ENCODE assay signal across 10 mouse cellular contexts in genomic region chr14:80138991-80139791, GRCm38 (mm10).
DNase-seq lines count a peak whose midpoint lies in the region; ATAC-seq and TF ChIP-seq lines count a peak whose summit lies in the region.
"Had no signal": no experiment of that assay in that cellular context is flagged by ENCODE, and none has a peak within 500 bp of the region (broad histone marks: within the 10 kb centered on the region; RNA-seq: fewer than 3 reads in every experiment).

No protein-coding gene starts in this region.

- H3K27me3 ChIP-seq in forebrain, embryonic 11.5 days (ENCODE audit: control insufficient read depth, insufficient read depth, low read length): no peaks in the 10 kb centered on the region
- H3K27me3 ChIP-seq in hindbrain, embryonic 16.5 days (replicated peaks; ENCODE audit: control insufficient read depth, insufficient read depth, low read length): no peaks in the 10 kb centered on the region
- no peaks in the 10 kb centered on the region for H3K27me3 ChIP-seq in neural tube, embryonic 12.5 days (replicated peaks)
- H3K27me3 ChIP-seq in cerebellum, adult 2 months (ENCODE audit: control insufficient read depth, insufficient read depth, low read length): no peaks in the 10 kb centered on the region
- H3K27me3 ChIP-seq: liver, embryonic 12.5 days had no signal

- peak overlapping the region; percentile 24; the same call in 1 of the 2 replicates for H3K4me2 ChIP-seq in forebrain, embryonic 11.5 days (ENCODE audit: low read depth, low read length, severe bottlenecking)
- no peak overlapping the region for H3K4me2 ChIP-seq in hindbrain, embryonic 16.5 days (ENCODE audit: low read length)
- 0 out of 2 replicates have a peak overlapping the region, but pooled peaks have one; percentile 24 for H3K4me2 ChIP-seq in neural tube, embryonic 12.5 days (replicated peaks)
- H3K4me2 ChIP-seq: liver, embryonic 12.5 days had no signal

- no peak for TF ChIP-seq CTCF in cerebellum, adult 2 months (IDR thresholded peaks at IDR 0.05; ENCODE audit: borderline replicate concordance, insufficient read depth, low read depth, low read length)

- peaks cover 15% of the 10 kb centered on the region; the same call in 1 of the 2 replicates for H3K4me1 ChIP-seq in forebrain, embryonic 11.5 days (replicated peaks; ENCODE audit: control insufficient read depth, insufficient read depth, low read length)
- H3K4me1 ChIP-seq in hindbrain, embryonic 16.5 days (ENCODE audit: control insufficient read depth, insufficient read depth, low read depth, low read length): peaks cover 9% of the 10 kb centered on the region
- H3K4me1 ChIP-seq in neural tube, embryonic 12.5 days: peaks cover 14% of the 10 kb centered on the region
- H3K4me1 ChIP-seq in cerebellum, adult 2 months (ENCODE audit: control insufficient read depth, insufficient read depth, low read length): no peaks in the 10 kb centered on the region
- H3K4me1 ChIP-seq: liver, embryonic 12.5 days had no signal

- TF ChIP-seq POLR2A in cerebellum, adult 2 months (IDR thresholded peaks at IDR 0.05; ENCODE audit: borderline replicate concordance, insufficient read depth, low read length): no peak

- H3K36me3 ChIP-seq in forebrain, embryonic 11.5 days (ENCODE audit: control insufficient read depth, insufficient read depth, low read length): no peaks in the 10 kb centered on the region
- H3K36me3 ChIP-seq in hindbrain, embryonic 16.5 days (ENCODE audit: control insufficient read depth, insufficient read depth, low read length): no peaks in the 10 kb centered on the region
- no peaks in the 10 kb centered on the region for H3K36me3 ChIP-seq in neural tube, embryonic 12.5 days
- H3K36me3 ChIP-seq: liver, embryonic 12.5 days had no signal

- H3K27ac ChIP-seq in forebrain, embryonic 11.5 days (ENCODE audit: low read depth, low read length): peak overlapping the region; percentile 68
- H3K27ac ChIP-seq in hindbrain, embryonic 16.5 days (ENCODE audit: low read depth, low read length): peak overlapping the region; percentile 55; the same call in 1 of the 2 replicates
- no peak overlapping the region for H3K27ac ChIP-seq in neural tube, embryonic 12.5 days
- no peak overlapping the region for H3K27ac ChIP-seq in cerebellum, adult 2 months (ENCODE audit: insufficient read depth, low read length)
- H3K27ac ChIP-seq: liver, embryonic 12.5 days; stomach, postnatal 0 days had no signal

- H3K4me3 ChIP-seq in forebrain, embryonic 11.5 days (ENCODE audit: low read depth, low read length): no peak overlapping the region
- no peak overlapping the region for H3K4me3 ChIP-seq in hindbrain, embryonic 16.5 days (ENCODE audit: low read length)
- H3K4me3 ChIP-seq in neural tube, embryonic 12.5 days: no peak overlapping the region
- no peak overlapping the region for H3K4me3 ChIP-seq in cerebellum, adult 2 months (replicated peaks; ENCODE audit: insufficient read depth, low read depth, low read length)
- H3K4me3 ChIP-seq: liver, embryonic 12.5 days had no signal

- ATAC-seq in forebrain, embryonic 11.5 days (replicated peaks; ENCODE audit: low FRiP score): peak; percentile 76
- ATAC-seq in hindbrain, embryonic 16.5 days: peak; percentile 74
- ATAC-seq in neural tube, embryonic 12.5 days (ENCODE audit: low FRiP score, low read depth): peak; percentile 60
- ATAC-seq: liver, embryonic 12.5 days had no signal

- H3K9me3 ChIP-seq in forebrain, embryonic 11.5 days (ENCODE audit: control insufficient read depth, low read length): no peaks in the 10 kb centered on the region
- no peaks in the 10 kb centered on the region for H3K9me3 ChIP-seq in hindbrain, embryonic 16.5 days (ENCODE audit: control insufficient read depth, low read length)
- no peaks in the 10 kb centered on the region for H3K9me3 ChIP-seq in neural tube, embryonic 12.5 days
- H3K9me3 ChIP-seq: liver, embryonic 12.5 days had no signal

- DNase-seq in embryo, embryonic 9.5 days (ENCODE audit: extremely low spot score): peak; percentile 59
- peak; percentile 59 for DNase-seq in forebrain, embryonic 11.5 days (ENCODE audit: low spot score)
- no peak for DNase-seq in left cerebral cortex, postnatal 10 days (ENCODE audit: extremely low spot score in 1 of 2, low spot score in 2 of 2)
- DNase-seq in cerebellum, adult 2 months: no peak
- no peak for DNase-seq in c-Kit-positive CD71-positive TER-119-positive erythroid progenitor cells, embryonic 14.5 days (ENCODE audit: low spot score)
- DNase-seq: lung, postnatal 36 days had no signal

- 7% methylated on average over 6 of the region's 6 CpGs for WGBS in forebrain, embryonic 11.5 days
- WGBS in hindbrain, embryonic 16.5 days: 5% methylated on average over 6 of the region's 6 CpGs
- WGBS in neural tube, embryonic 12.5 days: 8% methylated on average over 6 of the region's 6 CpGs
- 30% methylated on average over 6 of the region's 6 CpGs for WGBS in cerebellum, adult 2 months

- intact Hi-C loops in left cerebral cortex, postnatal 10 days (cut with DNase I): no loop called here

- no peak overlapping the region for H3K9ac ChIP-seq in forebrain, embryonic 11.5 days (ENCODE audit: low read length)
- no peak overlapping the region for H3K9ac ChIP-seq in hindbrain, embryonic 16.5 days (ENCODE audit: low read depth, low read length)
- H3K9ac ChIP-seq in neural tube, embryonic 12.5 days: no peak overlapping the region
- H3K9ac ChIP-seq: liver, embryonic 12.5 days had no signal

Comparison
In these comparisons a context has a peak if more than half of its experiments do, and no peak if none do; other contexts are left out.
1. DNase-seq: peak in embryo, embryonic 9.5 days (single experiment) and forebrain, embryonic 11.5 days (single experiment); none in left cerebral cortex, postnatal 10 days (0 of 2), cerebellum, adult 2 months (0 of 2) and c-Kit-positive CD71-positive TER-119-positive erythroid progenitor cells, embryonic 14.5 days (single experiment).
2. H3K27ac ChIP-seq: peak in forebrain, embryonic 11.5 days (single experiment) and hindbrain, embryonic 16.5 days (single experiment); none in neural tube, embryonic 12.5 days (single experiment) and cerebellum, adult 2 months (single experiment).
3. Peak in every context shown above with its lines, with median percentiles within 50 percentile points of each other: ATAC-seq.